Mouse (Mus musculus) heart, embryonic 12.5 days (tissue): ENCODE measurements around the gene E330034G19Rik. TPM values are rescaled to one million over a fixed set of nuclear protein-coding genes. Genes with fewer than 3 reads are reported as not detected.
A peak's percentile ranks its signal among the peaks of the same experiment; 100 is the strongest.

Experiments
- ATAC-seq: fragments of 200-750 bp; cut with Nextera tagmentation; 2 replicates; pipeline ENCODE4 v1.8.0; 2017; ENCODE audit warnings: moderate TSS enrichment, moderate library complexity; ENCODE audit not compliant: insufficient number of reproducible peaks, low FRiP score
- H3K27ac ChIP-seq: fragments of 300-500 bp; sonication (generic); 2 replicates; pipeline ENCODE4 v1.5.1; 2016; ENCODE audit warnings: mild to moderate bottlenecking, moderate library complexity; ENCODE audit not compliant: poor library complexity, severe bottlenecking
- H3K27me3 ChIP-seq: fragments of 300-500 bp; sonication (generic); replicated peaks from 2 replicates; pipeline ENCODE4 v1.6.1; 2016; ENCODE audit warnings: mild to moderate bottlenecking, moderate library complexity
- H3K36me3 ChIP-seq: fragments of 300-500 bp; sonication (generic); 2 replicates; pipeline ENCODE4 v1.6.1; 2016; ENCODE audit warnings: mild to moderate bottlenecking, moderate library complexity
- H3K4me1 ChIP-seq: fragments of 300-500 bp; sonication (generic); replicated peaks from 2 replicates; pipeline ENCODE4 v1.6.1; 2016; ENCODE audit warnings: mild to moderate bottlenecking
- H3K4me2 ChIP-seq: fragments of 300-500 bp; sonication (generic); 2 replicates; pipeline ENCODE4 v1.6.1; 2016; ENCODE audit warnings: mild to moderate bottlenecking, moderate library complexity
- H3K4me3 ChIP-seq: fragments of 300-500 bp; sonication (generic); 2 replicates; pipeline ENCODE4 v1.5.1; 2016; ENCODE audit warnings: mild to moderate bottlenecking
- H3K9ac ChIP-seq: fragments of 300-500 bp; sonication (generic); 2 replicates; pipeline ENCODE4 v1.6.1; 2016; ENCODE audit warnings: mild to moderate bottlenecking, moderate library complexity
- H3K9me3 ChIP-seq: fragments of 300-500 bp; sonication (generic); replicated peaks from 2 replicates; pipeline ENCODE4 v1.6.1; 2016; ENCODE audit warnings: mild to moderate bottlenecking, moderate library complexity
- WGBS: fragments of 180-500 bp; shearing (Covaris S2); methylation state at CpG from one replicate; pipeline ENCODE4 v1.1.7; 2016; 5-methylcytosine and 5-hydroxymethylcytosine counted together
- polyA plus RNA-seq: library from polyadenylated mRNA; unstranded; fragments of >200 nt; fragmentation: Nextera tagmentation; extraction: Ambion mirVana; gene quantifications from 2 replicates; pipeline ENCODE4 v1.2.1, GENCODE M21; 2016

Gene E330034G19Rik
- 0.14 TPM in 1 of 2 replicates, not detected in the other for polyA plus RNA-seq

- Histone ChIP-seq H3K9ac (no peak within 1 kb of the TSS), H3K36me3 (no peaks in the 10 kb centered on the region), H3K27me3 (peaks cover 7% of the 10 kb centered on the region; the same call in 1 of the 2 replicates), H3K9me3 (no peaks in the 10 kb centered on the region), H3K4me1 (peaks cover 8% of the 10 kb centered on the region; the same call in 1 of the 2 replicates), H3K4me3 (no peak within 1 kb of the TSS), H3K27ac (no peak within 1 kb of the TSS), H3K4me2 (no peak within 1 kb of the TSS)
- 48% methylated on average over 3 of the region's 3 CpGs for WGBS
- ATAC-seq: no peak
Observed at GRCm38 (mm10) chr14:24292914-24293313, at the start of gene E330034G19Rik. E330034G19Rik (plus strand) TSS chr14:24293214.

GRCm38 (mm10) chr14:24244330-24245176 lies 48.5 kb upstream of the E330034G19Rik start:
- peak; percentile 43 for ATAC-seq
- Histone ChIP-seq H3K4me1 (peaks cover 20% of the 10 kb centered on the region), H3K9ac (peak overlapping the region; percentile 90), H3K27ac (peak overlapping the region; percentile 93), H3K27me3 (no peaks in the 10 kb centered on the region), H3K9me3 (no peaks in the 10 kb centered on the region), H3K4me2 (peak overlapping the region; percentile 91), H3K36me3 (peaks cover 15% of the 10 kb centered on the region), H3K4me3 (peak overlapping the region; percentile 83)
- WGBS: under 1% methylated on average over 40 of the region's 40 CpGs

GRCm38 (mm10) chr14:24245177-24246081 lies 47.6 kb upstream of the E330034G19Rik start, which contains the start of gene Dlg5:
Dlg5 (minus strand) TSS chr14:24245920.
- peaks cover 15% of the 10 kb centered on the region for H3K36me3 ChIP-seq
- peak within 1 kb of the TSS; percentile 91 for H3K4me2 ChIP-seq
- H3K4me1 ChIP-seq: peaks cover 20% of the 10 kb centered on the region
- H3K4me3 ChIP-seq: peak within 1 kb of the TSS; percentile 83
- H3K27ac ChIP-seq: peak within 1 kb of the TSS; percentile 93
- whole genome bisulfite sequencing: under 1% methylated on average over 81 of the region's 98 CpGs
- no peaks in the 10 kb centered on the region for H3K27me3 ChIP-seq
- ATAC-seq: peak; percentile 87
- H3K9ac ChIP-seq: peak within 1 kb of the TSS; percentile 90
- H3K9me3 ChIP-seq: no peaks in the 10 kb centered on the region

DNA sequence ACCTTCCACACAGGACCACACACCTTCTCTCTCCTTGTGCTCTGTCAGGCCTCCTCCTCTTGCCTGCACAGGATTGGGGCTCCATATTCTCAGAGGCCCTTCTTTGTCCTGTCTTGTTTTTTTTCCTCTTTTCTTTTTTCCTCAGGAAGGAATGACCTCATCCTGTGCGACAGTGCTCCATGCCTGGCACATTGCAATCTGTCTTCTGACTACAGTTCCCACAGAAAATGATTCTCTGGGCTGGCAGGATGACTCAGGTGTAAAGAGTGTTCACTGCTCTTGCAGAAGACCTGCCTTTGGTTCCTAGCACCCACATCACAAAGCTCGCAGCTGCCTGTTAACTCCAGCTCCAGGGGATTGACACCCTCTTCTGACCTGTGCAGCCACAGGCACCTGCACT lies 43.1 kb upstream of the E330034G19Rik start:
- Histone ChIP-seq H3K9ac (no peak overlapping the region), H3K36me3 (no peaks in the 10 kb centered on the region), H3K27me3 (no peaks in the 10 kb centered on the region), H3K27ac (no peak overlapping the region), H3K4me1 (peaks cover 28% of the 10 kb centered on the region), H3K4me3 (no peak overlapping the region), H3K4me2 (no peak overlapping the region), H3K9me3 (no peaks in the 10 kb centered on the region)
- 55% methylated on average over 2 of the region's 2 CpGs for WGBS
- ATAC-seq: no peak

DNA sequence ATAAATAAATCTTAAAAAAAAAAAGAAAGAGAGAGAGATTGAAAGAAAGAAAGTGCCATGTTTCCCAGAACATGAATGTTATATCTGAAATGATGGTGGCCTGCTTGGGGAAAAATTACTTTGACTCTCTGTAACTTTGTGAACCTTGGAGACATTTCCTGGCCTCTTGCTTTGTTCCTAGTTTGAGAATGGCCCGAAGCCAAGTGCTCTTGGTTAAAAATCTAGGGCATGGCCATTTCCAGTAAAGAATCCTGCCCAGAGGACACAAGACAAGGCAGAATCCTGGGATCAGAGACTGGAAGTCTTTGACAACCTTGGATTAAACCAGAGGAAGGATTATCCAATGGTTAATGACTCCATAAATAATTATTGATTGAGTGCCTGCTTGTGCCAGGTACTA lies 41.7 kb upstream of the E330034G19Rik start:
- WGBS: 83% methylated on average over 1 of the region's 1 CpGs
- no peaks in the 10 kb centered on the region for H3K27me3 ChIP-seq
- no peaks in the 10 kb centered on the region for H3K36me3 ChIP-seq
- no peak overlapping the region for H3K9ac ChIP-seq
- H3K4me2 ChIP-seq: no peak overlapping the region
- no peak overlapping the region for H3K4me3 ChIP-seq
- no peak overlapping the region for H3K27ac ChIP-seq
- H3K9me3 ChIP-seq: no peaks in the 10 kb centered on the region
- ATAC-seq: no peak
- H3K4me1 ChIP-seq: peaks cover 25% of the 10 kb centered on the region

DNA sequence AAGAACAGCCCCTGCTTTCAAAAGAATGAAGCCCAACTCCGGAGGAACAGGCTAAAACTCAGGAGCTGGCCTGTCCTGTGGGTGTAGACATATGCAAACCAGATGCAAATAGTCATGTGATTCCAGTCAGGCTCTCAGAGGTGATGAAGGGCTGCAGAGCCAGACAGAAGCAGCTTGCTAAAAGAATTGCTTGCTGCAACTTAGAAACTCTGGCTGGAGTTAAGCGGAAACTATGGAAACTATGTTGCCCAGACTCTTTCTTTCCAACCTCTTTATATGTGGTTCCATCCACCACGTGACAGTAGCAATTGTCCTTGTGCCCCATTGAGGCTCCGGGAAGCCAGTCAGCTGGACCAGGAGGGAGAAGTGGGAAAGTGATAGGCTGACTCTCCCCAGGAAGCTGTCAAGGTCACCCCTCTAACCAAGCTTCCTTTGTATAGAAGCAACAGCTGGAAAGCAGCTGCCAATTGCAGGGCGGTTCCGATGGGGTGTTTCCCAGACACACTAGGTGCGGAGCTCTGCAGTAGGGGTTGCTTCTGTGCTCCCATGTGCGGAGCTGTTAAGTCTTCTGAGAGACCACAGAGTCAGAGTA lies 39.3 kb upstream of the E330034G19Rik start:
- WGBS: 7% methylated on average over 8 of the region's 8 CpGs
- 0 out of 2 replicates have a peak overlapping the region, but pooled peaks have one; percentile 22 for H3K9ac ChIP-seq

GRCm38 (mm10) chr14:24255956-24256355 lies 37.1 kb upstream of the E330034G19Rik start:
- peaks cover 20% of the 10 kb centered on the region for H3K4me1 ChIP-seq
- H3K27me3 ChIP-seq: no peaks in the 10 kb centered on the region
- H3K4me2 ChIP-seq: no peak overlapping the region
- WGBS: 68% methylated on average over 2 of the region's 2 CpGs
- ATAC-seq: no peak
- H3K27ac ChIP-seq: no peak overlapping the region
- H3K9ac ChIP-seq: no peak overlapping the region
- no peaks in the 10 kb centered on the region for H3K36me3 ChIP-seq
- no peak overlapping the region for H3K4me3 ChIP-seq
- no peaks in the 10 kb centered on the region for H3K9me3 ChIP-seq

More for the DNA sequence above, 39.3 kb upstream of the E330034G19Rik start:
- Histone ChIP-seq H3K27me3 (no peaks in the 10 kb centered on the region), H3K27ac (peak overlapping the region; percentile 91), H3K36me3 (no peaks in the 10 kb centered on the region), H3K9me3 (no peaks in the 10 kb centered on the region), H3K4me1 (peaks cover 25% of the 10 kb centered on the region), H3K4me2 (peak overlapping the region; percentile 51), H3K4me3 (no peak overlapping the region; the same call in 1 of the 2 replicates)
- peak; percentile 84 for ATAC-seq

GRCm38 (mm10) chr14:24260391-24260790 lies 32.6 kb upstream of the E330034G19Rik start:
- Histone ChIP-seq H3K36me3 (no peaks in the 10 kb centered on the region), H3K4me3 (no peak overlapping the region), H3K9me3 (no peaks in the 10 kb centered on the region), H3K27me3 (no peaks in the 10 kb centered on the region), H3K4me1 (peaks cover 6% of the 10 kb centered on the region), H3K27ac (no peak overlapping the region), H3K4me2 (no peak overlapping the region), H3K9ac (no peak overlapping the region)
- 70% methylated on average over 4 of the region's 4 CpGs for WGBS
- ATAC-seq: no peak

DNA sequence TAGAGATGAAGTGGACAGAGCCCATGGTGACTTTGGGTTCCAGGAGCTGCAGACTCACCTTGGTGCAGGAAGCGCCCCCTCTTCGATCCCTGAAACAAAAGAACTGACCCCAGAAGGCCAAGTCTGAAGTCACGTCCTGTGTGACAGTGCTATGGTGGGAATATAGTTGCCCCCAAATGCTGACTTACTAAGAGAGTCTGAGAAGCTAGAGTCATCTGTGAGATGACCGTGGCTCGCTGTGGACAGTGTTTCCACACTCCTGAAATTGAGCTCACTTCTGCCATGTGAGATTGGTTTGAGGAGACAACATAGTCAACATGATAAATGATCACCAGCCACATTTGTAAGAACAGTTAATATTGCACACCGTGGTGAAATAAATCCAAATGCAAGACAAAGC lies 30.6 kb upstream of the E330034G19Rik start:
- no peak overlapping the region for H3K27ac ChIP-seq
- no peaks in the 10 kb centered on the region for H3K36me3 ChIP-seq
- H3K4me3 ChIP-seq: no peak overlapping the region
- H3K4me2 ChIP-seq: no peak overlapping the region
- peaks cover 6% of the 10 kb centered on the region for H3K4me1 ChIP-seq
- H3K9me3 ChIP-seq: no peaks in the 10 kb centered on the region
- ATAC-seq: no peak
- no peak overlapping the region for H3K9ac ChIP-seq
- WGBS: 79% methylated on average over 6 of the region's 6 CpGs
- H3K27me3 ChIP-seq: no peaks in the 10 kb centered on the region

GRCm38 (mm10) chr14:24262915-24263314 lies 30.1 kb upstream of the E330034G19Rik start:
- H3K4me1 ChIP-seq: peaks cover 6% of the 10 kb centered on the region
- no peak overlapping the region for H3K9ac ChIP-seq
- no peak overlapping the region for H3K4me2 ChIP-seq
- H3K27ac ChIP-seq: no peak overlapping the region
- no peak for ATAC-seq
- H3K27me3 ChIP-seq: no peaks in the 10 kb centered on the region
- 58% methylated on average over 2 of the region's 2 CpGs for WGBS
- H3K4me3 ChIP-seq: no peak overlapping the region
- H3K9me3 ChIP-seq: no peaks in the 10 kb centered on the region
- no peaks in the 10 kb centered on the region for H3K36me3 ChIP-seq
